Comparison of ENCODE assay signal across 12 mouse cellular contexts in the genomic region with DNA sequence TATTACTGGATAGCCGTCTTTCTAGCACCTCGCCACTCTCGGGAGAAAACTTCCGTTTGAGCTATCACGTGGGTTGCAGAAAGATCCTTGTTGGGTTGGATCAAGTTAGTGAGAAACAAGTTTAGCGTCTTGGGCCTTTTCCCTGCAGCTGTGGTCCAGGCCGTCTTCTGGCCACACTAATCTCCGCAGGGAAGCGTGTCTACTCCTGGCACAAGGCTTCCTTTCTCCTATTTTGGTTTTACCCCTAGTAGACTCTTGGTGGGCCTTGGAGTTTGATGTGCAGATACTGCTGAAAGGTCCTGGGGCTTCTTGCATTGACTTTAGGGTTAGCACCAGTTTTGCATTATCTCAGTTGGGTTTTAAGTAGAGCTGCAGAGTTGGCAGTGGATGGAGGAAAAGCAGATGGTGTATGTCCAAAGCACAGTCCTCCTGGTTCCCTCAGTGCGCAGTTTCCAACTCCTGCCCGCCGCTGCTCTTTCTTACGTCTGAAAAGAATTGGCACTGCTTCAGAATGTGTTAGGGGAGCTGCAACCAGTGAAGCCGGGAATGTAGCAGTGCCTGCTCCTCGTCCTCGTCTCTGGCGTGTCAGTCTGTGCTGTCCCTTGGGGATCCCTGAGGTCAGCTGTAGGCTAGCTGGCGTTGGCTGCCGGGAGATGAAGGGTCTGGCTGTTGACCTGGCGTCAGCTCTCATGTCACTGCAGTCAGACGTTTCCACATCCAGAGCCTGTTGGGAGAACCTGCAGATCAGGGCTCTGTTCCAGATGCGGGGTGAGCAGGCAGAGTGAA.
DNase-seq lines count a peak whose midpoint lies in the region; ATAC-seq lines count a peak whose summit lies in the region.
"Had no signal": no experiment of that assay in that cellular context is flagged by ENCODE, and none has a peak within 500 bp of the region (broad histone marks: within the 10 kb centered on the region; RNA-seq: fewer than 3 reads in every experiment).

No protein-coding gene starts in this region.

- intact Hi-C loops in heart, postnatal 25 days (cut with DNase I): no loop called here

- H3K9me3 ChIP-seq in liver, embryonic 11.5 days (ENCODE audit: control insufficient read depth, low read length): no peaks in the 10 kb centered on the region
- H3K9me3 ChIP-seq: limb, embryonic 13.5 days; neural tube, embryonic 12.5 days had no signal

- H3K4me1 ChIP-seq in liver, embryonic 11.5 days (replicated peaks; ENCODE audit: control insufficient read depth, insufficient read depth, low read length): no peaks in the 10 kb centered on the region
- H3K4me1 ChIP-seq: neural tube, embryonic 12.5 days had no signal

- H3K4me3 ChIP-seq in liver, embryonic 11.5 days (ENCODE audit: low read depth, low read length): no peak overlapping the region
- H3K4me3 ChIP-seq: erythroblast, embryonic 14.5 days; limb, embryonic 13.5 days; neural tube, embryonic 12.5 days had no signal

- H3K27me3 ChIP-seq in liver, embryonic 11.5 days (replicated peaks; ENCODE audit: control insufficient read depth, insufficient read depth, low read length): no peaks in the 10 kb centered on the region
- H3K27me3 ChIP-seq: limb, embryonic 13.5 days; neural tube, embryonic 12.5 days had no signal

- WGBS in liver, embryonic 11.5 days: 79% methylated on average over 22 of the region's 22 CpGs

- peaks cover 8% of the 10 kb centered on the region; the same call in 1 of the 2 replicates for H3K36me3 ChIP-seq in liver, embryonic 11.5 days (ENCODE audit: control insufficient read depth, insufficient read depth, low read length)

- DNase-seq in adrenal gland, postnatal 10 days: peak; percentile 53
- DNase-seq in adrenal gland, adult 8-10 months: no peak
- DNase-seq in left cerebral cortex, adult 11 months (ENCODE audit: low spot score): peak; percentile 24
- no peak for DNase-seq in left cerebral cortex, adult 8-10 months (ENCODE audit: low spot score in 2 of 2)
- DNase-seq in heart, postnatal 25 days (ENCODE audit: low spot score): peak; percentile 31
- DNase-seq in lung, postnatal 4 days: peak; percentile 44 to 79
- DNase-seq in liver, embryonic 11.5 days (ENCODE audit: low spot score): no peak
- DNase-seq: thymus, postnatal 25 days had no signal

- H3K4me2 ChIP-seq in liver, embryonic 11.5 days: no peak overlapping the region
- H3K4me2 ChIP-seq: limb, embryonic 13.5 days; neural tube, embryonic 12.5 days had no signal

- no peak overlapping the region for H3K27ac ChIP-seq in liver, embryonic 11.5 days (ENCODE audit: low read depth, low read length)
- H3K27ac ChIP-seq: neural tube, embryonic 12.5 days had no signal

- no peak for ATAC-seq in liver, embryonic 11.5 days (replicated peaks; ENCODE audit: low FRiP score)
- ATAC-seq in monocyte, adult 5-6 weeks (replicated peaks; ENCODE audit: insufficient number of reproducible peaks, low FRiP score, low TSS enrichment, poor library complexity, severe bottlenecking): no peak

- H3K9ac ChIP-seq in liver, embryonic 11.5 days (ENCODE audit: low read depth, low read length): no peak overlapping the region
- H3K9ac ChIP-seq: limb, embryonic 13.5 days; neural tube, embryonic 12.5 days had no signal

Comparison
In these comparisons a context has a peak if more than half of its experiments do, and no peak if none do; other contexts are left out.
1. DNase-seq: peak in adrenal gland, postnatal 10 days (single experiment), left cerebral cortex, adult 11 months (single experiment), heart, postnatal 25 days (single experiment) and lung, postnatal 4 days (2 of 2); none in adrenal gland, adult 8-10 months (single experiment), left cerebral cortex, adult 8-10 months (0 of 2) and liver, embryonic 11.5 days (single experiment).